Mouse (Mus musculus) ES-Bruce4 (cell line): ENCODE measurements around the gene Zfp382.

ENCODE experiments used
- CTCF ChIP-seq: IDR thresholded peaks from one replicate; pipeline ENCODE4 v1.8.1; 2011; ENCODE audit warnings: low read depth, low read length
- POLR2A ChIP-seq: IDR thresholded peaks from one replicate; pipeline ENCODE4 v1.8.1; 2011; ENCODE audit warnings: low read length; ENCODE audit not compliant: insufficient read depth

GRCm38 (mm10) chr7:30089405-30089804, 32.3 kb upstream of the Zfp382 start:
- TF ChIP-seq CTCF (no peak), POLR2A (no peak)
